Mouse (Mus musculus): Measurements from ENCODE around the gene Il4ra.

Il4ra gene

GRCm38 (mm10) chr7:125600136-125600535 is 48.2 kb downstream of the Il4ra start:
- no peak for DNase-seq (ENCODE audit: low spot score in 2 of 2)

DNA sequence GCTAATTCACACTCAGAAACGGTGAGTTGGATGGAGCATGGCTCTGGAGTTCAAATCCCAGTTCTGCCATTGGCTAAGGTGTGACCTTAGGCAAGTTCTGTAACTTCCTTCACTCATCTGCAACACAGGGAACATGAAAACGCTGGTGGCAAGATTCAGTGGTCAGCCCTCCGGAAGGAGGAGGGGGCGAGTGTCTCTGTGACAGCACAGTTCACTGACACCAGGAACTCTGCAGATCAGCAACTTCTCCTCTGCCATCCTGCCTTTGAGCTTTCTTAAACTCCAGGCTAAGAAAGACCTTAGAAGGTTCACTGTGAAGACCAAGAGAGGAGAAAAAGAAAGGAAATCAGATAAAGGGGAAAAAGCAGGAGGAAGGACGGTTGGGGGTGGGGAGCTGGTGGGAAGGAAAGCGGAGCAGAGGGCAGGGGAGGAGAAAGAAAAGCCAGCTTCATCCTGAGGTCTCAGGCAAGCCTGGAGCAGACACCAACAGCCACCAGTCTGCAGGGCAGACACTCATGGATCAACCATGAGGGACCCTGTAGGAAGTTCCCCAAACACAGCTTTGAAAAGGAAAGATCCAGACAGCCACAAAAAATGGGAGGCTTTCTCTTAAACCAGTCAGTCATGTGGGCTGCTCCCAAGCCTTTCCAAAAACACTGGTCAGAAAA is 48.8 kb downstream of the Il4ra start:
- DNase-seq (ENCODE audit: low spot score in 2 of 2), result no peak

DNA sequence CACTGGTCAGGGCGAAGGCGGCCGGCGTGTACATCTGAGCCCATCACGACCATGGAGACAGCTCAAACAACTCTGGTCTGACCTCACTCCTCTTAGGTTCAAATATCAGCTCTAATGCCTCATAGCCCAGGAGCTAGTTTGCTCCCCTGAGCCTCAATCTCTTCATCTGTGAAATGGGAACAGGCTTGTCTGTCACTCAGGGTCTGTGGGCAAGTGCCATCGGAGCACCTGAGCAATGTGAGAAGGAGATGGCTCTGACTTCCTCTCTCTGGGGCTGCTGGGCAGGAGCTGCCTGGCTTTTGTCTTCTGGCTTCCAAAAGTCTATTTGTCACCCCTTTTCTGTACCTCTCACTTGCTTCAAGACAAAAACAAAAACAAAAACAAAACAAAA is 49.4 kb downstream of the Il4ra start:
- no peak for DNase-seq (ENCODE audit: low spot score in 2 of 2)

- DNase-seq (ENCODE audit: low spot score in 2 of 2), result no peak
Observed at GRCm38 (mm10) chr7:125601821-125602448, 50.0 kb downstream of the Il4ra start.

GRCm38 (mm10) chr7:125603185-125603631 is 51.3 kb downstream of the Il4ra start, which contains the start of gene Il21r:
Gene Il21r, plus strand, starts transcription at chr7:125603429.
- DNase-seq (ENCODE audit: low spot score in 2 of 2), result no peak

- no peak for DNase-seq (ENCODE audit: low spot score in 2 of 2)
Observed at GRCm38 (mm10) chr7:125604362-125605319, 52.7 kb downstream of the Il4ra start.

DNA sequence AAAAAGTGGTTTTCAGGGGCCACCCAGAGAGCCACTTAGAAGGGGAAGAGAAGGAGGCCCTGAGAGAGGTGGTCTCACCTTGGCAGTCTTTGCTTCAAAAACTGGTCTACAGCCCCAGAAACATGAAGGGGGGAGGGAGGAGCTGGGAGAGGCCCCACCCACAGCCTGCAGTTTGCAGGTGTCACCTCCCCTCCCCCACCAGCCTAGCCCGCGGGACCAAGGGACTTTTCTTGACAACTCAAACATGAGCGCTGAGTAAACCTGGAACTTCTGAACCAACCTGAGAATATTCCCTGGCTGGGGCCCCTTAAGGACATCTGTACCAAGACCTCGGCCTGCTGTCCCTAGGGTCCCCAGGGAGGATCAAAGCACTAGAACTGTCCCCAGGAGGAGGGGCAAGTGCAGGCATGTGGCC is 53.8 kb downstream of the Il4ra start:
- no peak for DNase-seq (ENCODE audit: low spot score in 2 of 2)

GRCm38 (mm10) chr7:125606265-125607164 is 54.6 kb downstream of the Il4ra start:
- DNase-seq (ENCODE audit: low spot score in 2 of 2), result no peak

- DNase-seq (ENCODE audit: low spot score in 2 of 2), result no peak
Observed at GRCm38 (mm10) chr7:125607384-125608182, 55.7 kb downstream of the Il4ra start.

- no peak for DNase-seq (ENCODE audit: low spot score in 2 of 2)
Observed at GRCm38 (mm10) chr7:125608183-125608688, 56.3 kb downstream of the Il4ra start.

DNA sequence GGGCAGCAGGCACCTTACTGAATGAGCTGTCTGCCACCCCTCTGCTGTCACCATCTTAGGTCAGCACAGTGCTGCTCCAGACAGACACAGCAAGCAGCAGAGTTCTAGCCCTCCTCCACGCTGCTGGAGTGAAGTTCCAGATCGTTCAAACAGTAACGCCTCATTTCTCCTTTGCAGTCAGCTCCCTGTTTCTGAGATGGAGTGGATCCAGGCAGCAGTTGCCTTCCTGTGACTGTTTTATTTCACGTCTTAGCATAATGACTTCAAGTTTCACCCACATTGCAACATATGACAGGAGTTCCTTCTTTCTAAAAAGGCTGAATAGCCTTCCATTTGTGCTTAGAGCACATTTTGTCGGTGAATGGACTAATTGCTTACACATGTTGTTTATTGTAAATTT is 61.7 kb downstream of the Il4ra start:
- no peak for DNase-seq (ENCODE audit: low spot score in 2 of 2)

DNA sequence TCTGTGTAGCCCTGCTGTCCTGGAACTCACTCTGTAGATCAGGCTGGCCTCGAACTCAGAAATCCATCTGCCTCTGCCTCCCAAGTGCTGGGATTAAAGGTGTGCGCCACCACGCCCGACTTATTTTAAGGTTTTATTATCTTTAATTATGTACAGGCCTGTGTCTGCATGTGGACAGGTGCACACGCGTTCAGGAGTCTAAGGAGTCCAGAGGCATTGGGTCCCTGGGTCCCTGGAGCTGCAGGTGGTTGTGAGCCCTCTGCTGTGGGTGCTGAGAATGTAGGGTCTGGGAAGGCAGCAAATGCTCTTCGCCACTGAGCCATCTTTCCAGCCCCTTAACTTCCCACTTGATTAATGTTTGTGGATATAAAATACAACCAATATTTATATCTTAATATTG is 63.5 kb downstream of the Il4ra start:
- DNase-seq (ENCODE audit: low spot score in 2 of 2), result no peak

DNA sequence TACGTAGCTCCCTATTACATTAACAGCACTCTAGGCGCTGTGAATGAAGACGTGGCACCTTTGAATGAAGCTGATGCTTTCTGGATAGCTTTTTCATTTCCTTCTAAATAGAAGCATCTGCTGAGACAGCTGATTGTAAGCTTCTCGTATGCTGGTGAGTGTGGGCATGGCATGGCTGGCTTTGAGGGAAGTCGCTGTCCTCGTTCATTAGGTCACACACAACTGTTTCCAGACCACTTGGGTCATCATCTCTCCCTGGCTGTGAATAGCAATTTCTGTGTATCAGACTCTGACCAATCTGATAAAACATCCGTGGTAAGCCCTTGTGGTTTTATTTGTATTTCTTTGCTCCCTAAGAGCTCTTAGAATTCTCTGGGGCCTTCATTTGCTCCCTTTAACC is 66.1 kb downstream of the Il4ra start:
- no peak for DNase-seq (ENCODE audit: low spot score in 2 of 2)

- DNase-seq (ENCODE audit: low spot score in 2 of 2), result no peak
Observed at GRCm38 (mm10) chr7:125620077-125620476, 68.2 kb downstream of the Il4ra start.

DNA sequence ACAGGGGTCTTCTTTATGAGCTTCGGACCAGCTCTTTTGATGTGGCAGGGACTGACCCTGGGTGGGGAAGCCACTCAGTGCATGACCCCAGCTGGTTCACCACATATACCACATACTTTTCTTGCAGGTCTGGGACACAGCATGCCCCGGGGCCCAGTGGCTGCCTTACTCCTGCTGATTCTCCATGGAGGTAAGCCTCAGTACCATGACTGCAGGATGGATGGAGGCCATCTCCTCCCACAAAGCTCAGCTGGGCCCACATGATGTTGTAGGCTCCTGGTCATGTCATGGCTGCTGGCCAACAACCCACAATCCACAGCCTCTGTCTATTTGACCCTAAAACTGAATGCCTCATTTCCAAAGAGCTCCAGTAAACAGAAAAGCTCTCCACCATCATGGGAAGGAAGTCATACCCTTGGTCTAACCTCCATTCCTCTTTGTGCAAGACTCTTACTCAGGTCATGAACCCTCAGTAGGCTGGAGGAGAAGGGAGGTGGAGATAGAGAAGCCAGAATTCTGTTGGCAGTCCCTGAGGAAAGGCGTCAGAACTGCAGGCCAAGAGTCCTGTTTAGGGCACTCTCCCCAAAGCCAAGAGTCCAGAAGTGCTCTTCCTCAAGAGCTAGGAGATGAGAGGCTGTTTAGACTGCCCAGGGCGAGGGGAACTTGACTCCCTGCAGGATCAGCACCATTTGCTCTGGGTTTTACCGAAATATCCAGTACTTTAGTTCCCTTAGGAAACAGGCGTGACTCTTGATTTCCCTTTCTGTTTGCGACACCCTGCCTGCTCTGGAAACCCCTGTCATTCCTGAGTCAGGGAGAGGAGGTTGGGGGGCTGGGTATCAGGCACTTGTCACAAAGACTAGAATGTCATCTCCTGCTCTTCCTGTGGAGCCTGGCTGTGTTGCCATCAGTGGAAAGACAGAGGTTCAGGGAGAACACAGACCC is 71.1 kb downstream of the Il4ra start:
- DNase-seq (ENCODE audit: low spot score in 2 of 2), result no peak

- no peak for DNase-seq (ENCODE audit: low spot score in 2 of 2)
Observed at GRCm38 (mm10) chr7:125625219-125625618, 73.3 kb downstream of the Il4ra start.

DNA sequence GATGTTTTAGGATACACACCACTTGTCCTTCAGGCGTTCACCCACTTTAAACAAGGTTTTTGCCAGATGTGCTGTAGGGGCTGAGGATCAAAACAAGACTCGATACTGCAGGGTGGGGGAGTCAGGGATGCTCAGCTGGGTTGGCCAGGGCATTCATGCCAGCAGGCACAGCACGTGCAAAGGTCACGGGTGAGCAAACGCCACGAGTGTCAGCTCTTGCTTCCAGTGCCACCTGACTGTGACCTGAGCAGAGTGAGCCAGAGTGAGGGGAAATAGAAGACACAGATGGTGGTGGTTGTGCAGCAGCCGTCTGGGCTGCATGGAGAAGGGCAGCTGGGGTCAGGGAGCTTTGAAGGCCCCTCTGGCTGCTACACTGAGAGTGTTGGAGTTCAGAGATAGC is 73.9 kb downstream of the Il4ra start:
- DNase-seq (ENCODE audit: low spot score in 2 of 2), result no peak

All from frontal cortex, postnatal 25 days (tissue).